Mouse (Mus musculus) intestine, embryonic 16.5 days (tissue): ENCODE measurements around the gene Aff1. TPM values are rescaled to one million over a fixed set of nuclear protein-coding genes. Genes with fewer than 3 reads are reported as not detected.
A peak's percentile ranks its signal among the peaks of the same experiment; 100 is the strongest.

ENCODE experiments used
- ATAC-seq: fragments of 200-750 bp; cut with Nextera tagmentation; 2 replicates; pipeline ENCODE4 v1.8.0; 2017; ENCODE audit warnings: moderate TSS enrichment, moderate library complexity
- H3K27ac ChIP-seq: fragments of 300-500 bp; sonication (generic); 2 replicates; pipeline ENCODE4 v1.5.1; 2014; ENCODE audit warnings: mild to moderate bottlenecking, low read length
- H3K27me3 ChIP-seq: fragments of 300-500 bp; sonication (generic); replicated peaks from 2 replicates; pipeline ENCODE4 v1.6.1; 2014; ENCODE audit warnings: low read length, control low read depth, mixed read lengths; ENCODE audit not compliant: control insufficient read depth, insufficient read depth
- H3K36me3 ChIP-seq: fragments of 300-500 bp; sonication (generic); 2 replicates; pipeline ENCODE4 v1.6.1; 2014; ENCODE audit warnings: low read length, control low read depth; ENCODE audit not compliant: control insufficient read depth, insufficient read depth
- H3K4me1 ChIP-seq: fragments of 300-500 bp; sonication (generic); 2 replicates; pipeline ENCODE4 v1.6.1; 2014; ENCODE audit warnings: low read length, control low read depth, mixed read lengths; ENCODE audit not compliant: control insufficient read depth, insufficient read depth
- H3K4me2 ChIP-seq: fragments of 300-500 bp; sonication (generic); 2 replicates; pipeline ENCODE4 v1.6.1; 2014; ENCODE audit warnings: low read depth, low read length, control low read depth
- H3K4me3 ChIP-seq: fragments of 300-500 bp; sonication (generic); 2 replicates; pipeline ENCODE4 v1.5.1; 2014; ENCODE audit warnings: mild to moderate bottlenecking, low read length
- H3K9ac ChIP-seq: fragments of 300-500 bp; sonication (generic); 2 replicates; pipeline ENCODE4 v1.6.1; 2014; ENCODE audit warnings: low read depth, low read length
- H3K9me3 ChIP-seq: fragments of 300-500 bp; sonication (generic); 2 replicates; pipeline ENCODE4 v1.6.1; 2016; ENCODE audit warnings: low read length, control low read depth; ENCODE audit not compliant: control insufficient read depth
- WGBS: fragments of 180-500 bp; shearing (Covaris S2); extraction: QIAGEN DNeasy Blood & Tissue Kit; methylation state at CpG from one replicate; pipeline ENCODE4 v1.1.7; 2014; 5-methylcytosine and 5-hydroxymethylcytosine counted together
- polyA plus RNA-seq: library from polyadenylated mRNA; unstranded; fragments of >200 nt; fragmentation: Nextera tagmentation; extraction: Ambion mirVana; gene quantifications from 2 replicates; pipeline ENCODE4 v1.2.1, GENCODE M21; 2015

Aff1 gene
- polyA plus RNA-seq, 1 experiment from 2014 or later: 3.9 TPM

DNA sequence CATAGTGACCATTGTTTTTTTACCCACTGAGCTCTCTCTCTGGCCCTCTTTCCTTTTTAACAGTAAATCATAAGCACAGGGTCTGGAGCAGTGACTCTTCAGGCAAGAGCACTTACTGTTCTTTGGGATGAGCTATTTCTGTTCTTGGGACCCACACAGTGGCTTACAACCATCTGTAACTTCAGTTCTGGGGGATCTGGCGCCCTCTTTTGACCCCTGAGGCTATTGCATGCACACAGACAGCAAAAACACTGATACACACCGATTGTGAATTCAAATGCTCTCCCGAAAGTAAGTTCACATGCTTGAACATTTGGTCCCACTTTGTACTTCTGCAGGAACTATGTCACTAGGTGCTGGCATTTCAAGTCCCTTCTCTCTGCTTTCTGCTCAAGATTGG is 9.3 kb downstream of the Aff1 start:
- Histone ChIP-seq H3K9me3 (no peaks in the 10 kb centered on the region), H3K36me3 (no peaks in the 10 kb centered on the region), H3K27me3 (no peaks in the 10 kb centered on the region), H3K4me2 (no peak overlapping the region), H3K27ac (no peak overlapping the region), H3K4me3 (no peak overlapping the region), H3K9ac (no peak overlapping the region), H3K4me1 (no peaks in the 10 kb centered on the region)
- 71% methylated on average over 3 of the region's 3 CpGs for WGBS
- ATAC-seq: no peak

GRCm38 (mm10) chr5:103702527-103702926 is 10.4 kb downstream of the Aff1 start:
- H3K9ac ChIP-seq: no peak overlapping the region
- H3K4me2 ChIP-seq: no peak overlapping the region
- no peaks in the 10 kb centered on the region for H3K4me1 ChIP-seq
- H3K27me3 ChIP-seq: no peaks in the 10 kb centered on the region
- WGBS: 74% methylated on average over 6 of the region's 6 CpGs
- no peak overlapping the region for H3K4me3 ChIP-seq
- no peak overlapping the region for H3K27ac ChIP-seq
- H3K36me3 ChIP-seq: no peaks in the 10 kb centered on the region
- no peak for ATAC-seq
- no peaks in the 10 kb centered on the region for H3K9me3 ChIP-seq

DNA sequence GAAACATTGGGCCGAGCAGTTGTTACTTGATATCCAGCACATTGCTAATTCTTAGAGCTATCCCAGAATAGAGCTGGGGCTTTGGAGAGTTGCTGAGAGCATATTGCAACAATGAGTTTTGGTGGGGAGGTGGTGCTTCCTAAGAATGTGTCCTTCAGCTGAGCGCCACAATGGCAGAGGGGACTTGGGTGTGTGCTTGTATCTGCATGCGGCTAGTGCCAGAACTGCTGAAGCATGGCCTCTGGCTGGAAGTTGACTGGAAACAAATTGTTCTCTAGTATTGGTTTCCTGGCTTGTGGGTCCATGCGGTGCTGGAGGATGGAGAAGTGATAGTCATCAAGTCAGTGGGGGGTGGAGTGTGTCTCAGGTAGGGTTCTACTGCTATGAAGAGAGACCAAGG is 13.2 kb downstream of the Aff1 start:
- 95% methylated on average over 4 of the region's 4 CpGs for WGBS
- Histone ChIP-seq H3K36me3 (no peaks in the 10 kb centered on the region), H3K27ac (no peak overlapping the region), H3K9ac (no peak overlapping the region), H3K4me3 (no peak overlapping the region), H3K27me3 (no peaks in the 10 kb centered on the region), H3K4me2 (no peak overlapping the region), H3K9me3 (no peaks in the 10 kb centered on the region), H3K4me1 (no peaks in the 10 kb centered on the region; the same call in 1 of the 2 replicates)
- ATAC-seq: no peak

GRCm38 (mm10) chr5:103705874-103706273 is 13.7 kb downstream of the Aff1 start:
- WGBS: 68% methylated on average over 1 of the region's 1 CpGs
- Histone ChIP-seq H3K9ac (no peak overlapping the region), H3K9me3 (no peaks in the 10 kb centered on the region)

DNA sequence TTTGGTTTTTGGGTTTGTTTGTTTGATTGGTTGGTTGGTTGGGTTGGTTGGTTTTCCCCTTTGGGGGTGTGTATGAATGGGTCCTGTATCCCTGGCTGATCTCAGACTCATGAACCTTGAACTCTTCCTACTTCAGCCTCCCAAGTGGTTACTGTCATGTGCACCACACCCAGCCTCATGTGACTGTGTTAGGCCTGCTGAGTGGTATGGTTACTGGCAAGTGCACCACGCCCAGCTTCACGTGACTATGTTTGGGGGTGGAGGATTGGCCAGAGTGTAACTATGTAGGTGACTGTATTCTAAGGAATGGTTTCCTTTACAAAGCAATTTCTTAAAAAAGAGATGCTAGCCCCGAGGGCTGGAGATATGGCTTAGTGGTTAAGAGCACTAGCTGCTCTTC is 16.9 kb downstream of the Aff1 start:
- ATAC-seq: peak; percentile 82
- no peaks in the 10 kb centered on the region for H3K36me3 ChIP-seq
- H3K27me3 ChIP-seq: no peaks in the 10 kb centered on the region
- H3K4me1 ChIP-seq: no peaks in the 10 kb centered on the region; the same call in none of the 2 replicates
- H3K27ac ChIP-seq: no peak overlapping the region
- no peaks in the 10 kb centered on the region for H3K9me3 ChIP-seq
- H3K9ac ChIP-seq: no peak overlapping the region
- no peak overlapping the region for H3K4me3 ChIP-seq
- WGBS: 78% methylated on average over 3 of the region's 3 CpGs
- no peak overlapping the region for H3K4me2 ChIP-seq

More at GRCm38 (mm10) chr5:103705874-103706273, 13.7 kb downstream of the Aff1 start:
- ATAC-seq: no peak
- Histone ChIP-seq H3K27ac (no peak overlapping the region), H3K4me1 (no peaks in the 10 kb centered on the region; the same call in 1 of the 2 replicates), H3K4me2 (no peak overlapping the region), H3K27me3 (no peaks in the 10 kb centered on the region), H3K36me3 (no peaks in the 10 kb centered on the region), H3K4me3 (no peak overlapping the region)

GRCm38 (mm10) chr5:103711886-103712285 is 19.7 kb downstream of the Aff1 start:
- Histone ChIP-seq H3K4me2 (no peak overlapping the region), H3K9ac (no peak overlapping the region), H3K4me1 (no peaks in the 10 kb centered on the region; the same call in none of the 2 replicates), H3K36me3 (no peaks in the 10 kb centered on the region), H3K4me3 (no peak overlapping the region), H3K27ac (no peak overlapping the region), H3K27me3 (no peaks in the 10 kb centered on the region), H3K9me3 (no peaks in the 10 kb centered on the region)
- 59% methylated on average over 2 of the region's 2 CpGs for WGBS
- ATAC-seq: no peak

GRCm38 (mm10) chr5:103713422-103713821 is 21.2 kb downstream of the Aff1 start:
- no peak overlapping the region for H3K4me2 ChIP-seq
- H3K9ac ChIP-seq: no peak overlapping the region
- H3K4me3 ChIP-seq: no peak overlapping the region
- no peak for ATAC-seq
- no peak overlapping the region for H3K27ac ChIP-seq
- H3K36me3 ChIP-seq: no peaks in the 10 kb centered on the region
- no peaks in the 10 kb centered on the region; the same call in none of the 2 replicates for H3K4me1 ChIP-seq
- no peaks in the 10 kb centered on the region for H3K9me3 ChIP-seq
- H3K27me3 ChIP-seq: no peaks in the 10 kb centered on the region
- WGBS: 71% methylated on average over 2 of the region's 2 CpGs

GRCm38 (mm10) chr5:103714943-103715342 is 22.8 kb downstream of the Aff1 start:
- no peak for ATAC-seq
- no peaks in the 10 kb centered on the region for H3K36me3 ChIP-seq
- 88% methylated on average over 6 of the region's 6 CpGs for WGBS

GRCm38 (mm10) chr5:103716824-103717342 is 24.7 kb downstream of the Aff1 start:
- ATAC-seq: no peak
- Histone ChIP-seq H3K27me3 (no peaks in the 10 kb centered on the region), H3K4me3 (no peak overlapping the region), H3K36me3 (no peaks in the 10 kb centered on the region), H3K27ac (no peak overlapping the region), H3K4me1 (no peaks in the 10 kb centered on the region; the same call in 1 of the 2 replicates), H3K9me3 (no peaks in the 10 kb centered on the region), H3K4me2 (no peak overlapping the region), H3K9ac (no peak overlapping the region)
- WGBS: 82% methylated on average over 5 of the region's 5 CpGs

More at GRCm38 (mm10) chr5:103714943-103715342, 22.8 kb downstream of the Aff1 start:
- Histone ChIP-seq H3K27me3 (no peaks in the 10 kb centered on the region), H3K9ac (no peak overlapping the region), H3K4me2 (no peak overlapping the region), H3K9me3 (no peaks in the 10 kb centered on the region), H3K27ac (no peak overlapping the region), H3K4me1 (no peaks in the 10 kb centered on the region; the same call in 1 of the 2 replicates), H3K4me3 (no peak overlapping the region)

- H3K4me3 ChIP-seq: no peak overlapping the region
- no peak overlapping the region for H3K4me2 ChIP-seq
- 41% methylated on average over 6 of the region's 6 CpGs for whole genome bisulfite sequencing
- H3K4me1 ChIP-seq: no peaks in the 10 kb centered on the region
- H3K9ac ChIP-seq: no peak overlapping the region
- no peaks in the 10 kb centered on the region for H3K36me3 ChIP-seq
- H3K9me3 ChIP-seq: no peaks in the 10 kb centered on the region
- ATAC-seq: no peak
- H3K27me3 ChIP-seq: no peaks in the 10 kb centered on the region
- no peak overlapping the region for H3K27ac ChIP-seq
These were observed 27.0 kb downstream of the Aff1 start for GRCm38 (mm10) chr5:103719131-103719530.
